Mouse (Mus musculus) megakaryocyte-erythroid progenitor cell, adult 5-6 weeks (primary cell): ENCODE data around the gene Kif18a. TPM values are rescaled to one million over a fixed set of nuclear protein-coding genes. Genes with fewer than 3 reads are reported as not detected.
A peak's percentile ranks its signal among the peaks of the same experiment; 100 is the strongest.

Source experiments
- ATAC-seq: replicated peaks from 2 replicates; pipeline ENCODE4 v1.8.0; 2016; ENCODE audit warnings: mild to moderate bottlenecking, inconsistent platforms; ENCODE audit not compliant: severe bottlenecking, poor library complexity, low FRiP score, low TSS enrichment
- total RNA-seq, 2 experiments: library from RNA; stranded (forward) in 1 of 2; stranded (reverse) in 1 of 2; fragments of 200-1000, 215-1000 nt in 1 of 2; fragments of >200 nt in 1 of 2; fragmentation: Nextera tagmentation in 1 of 2; gene quantifications; 2 replicates each; pipeline ENCODE4 v1.2.3; 2014 to 2017

Kif18a gene
- 23.5 and 29.0 TPM in 2 replicates for total RNA-seq (2014; fragmentation: Nextera tagmentation)
- 31.3 and 37.5 TPM in 2 replicates for total RNA-seq (2017)

GRCm38 (mm10) chr2:109280600-109281340, at the start of gene Kif18a, which contains the start of gene Mettl15:
Gene Kif18a (plus strand): TSS chr2:109280738.
Gene Mettl15 (minus strand): TSS chr2:109280748.
- ATAC-seq: peak; percentile 95

DNA sequence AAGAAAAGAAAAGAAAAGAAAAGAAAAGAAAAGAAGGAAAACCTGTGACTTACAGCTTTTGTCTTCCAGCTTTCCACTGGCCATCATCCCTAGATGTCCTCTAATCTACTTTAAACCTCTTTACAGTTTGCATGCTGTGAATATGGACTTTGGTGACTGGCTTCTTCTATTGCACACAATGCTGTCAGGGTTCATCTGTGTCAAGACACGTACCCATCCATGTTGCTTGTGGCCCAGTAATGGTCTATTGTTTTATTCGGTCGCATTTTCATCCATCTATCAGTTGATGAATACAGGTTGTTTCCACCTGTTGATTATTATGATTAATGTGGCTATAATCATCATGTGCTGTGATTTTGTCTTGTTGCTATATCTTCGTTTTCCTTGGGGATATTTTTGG, 46.7 kb upstream of the Kif18a start:
- no peak for ATAC-seq

DNA sequence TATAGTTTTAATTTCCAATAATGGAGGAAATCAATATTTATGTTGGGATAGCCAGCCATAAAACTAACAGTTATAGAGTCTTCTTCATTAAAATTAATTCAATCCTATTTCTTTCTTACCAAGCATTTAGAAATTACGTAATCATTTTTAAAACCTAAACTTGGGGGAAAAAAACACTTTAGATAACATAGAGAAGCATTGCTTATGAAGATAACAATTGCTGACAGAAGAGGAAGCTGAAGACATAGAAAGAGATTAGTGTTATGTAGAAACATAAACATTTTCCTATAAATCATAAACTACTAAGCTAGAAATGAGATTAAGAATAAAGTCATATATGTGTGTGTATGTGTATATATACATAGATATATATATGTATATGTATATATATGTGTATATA, 44.8 kb upstream of the Kif18a start:
- ATAC-seq: no peak

DNA sequence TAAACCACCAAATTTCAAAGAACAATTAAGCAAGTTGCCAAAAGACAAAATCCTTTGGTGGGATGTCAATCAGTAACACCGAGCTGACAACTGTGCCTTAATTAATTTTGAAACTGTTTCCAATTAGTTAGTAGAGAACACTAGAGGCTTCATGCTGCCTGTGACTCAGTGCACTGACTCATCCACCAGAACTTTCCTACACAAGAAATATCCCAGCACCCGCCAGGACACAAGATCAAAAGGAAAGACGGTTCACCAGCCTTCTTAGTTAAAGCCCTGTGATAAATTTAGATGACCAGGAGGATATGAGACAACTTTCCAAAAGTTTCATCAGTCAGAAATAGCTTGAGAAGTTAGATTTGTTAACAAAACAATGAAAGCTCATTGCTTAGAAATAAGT, 38.6 kb upstream of the Kif18a start:
- no peak for ATAC-seq

DNA sequence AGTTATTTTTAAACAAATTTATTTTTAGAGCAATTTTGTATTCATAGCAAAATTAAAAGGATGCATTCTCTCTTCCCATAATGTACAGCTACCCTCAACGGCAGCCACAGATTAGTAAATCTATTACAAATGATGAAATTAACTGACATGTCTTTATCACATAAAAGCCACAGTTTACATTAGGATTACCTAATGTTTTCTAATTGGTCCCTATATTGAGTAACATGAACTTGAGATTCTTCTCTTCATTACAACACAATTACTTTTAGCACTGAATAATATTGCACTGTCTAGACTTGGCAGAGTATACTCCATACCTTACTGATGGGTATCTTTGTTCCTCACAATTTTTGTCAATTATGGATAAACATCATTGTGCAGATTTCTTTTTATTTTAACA, 17.8 kb upstream of the Kif18a start:
- ATAC-seq: no peak

- ATAC-seq: no peak
Observed at GRCm38 (mm10) chr2:109273098-109273497, 7.4 kb upstream of the Kif18a start.

GRCm38 (mm10) chr2:109277593-109277992, 2.9 kb upstream of the Kif18a start:
- ATAC-seq: no peak

- ATAC-seq: peak; percentile 50
Observed at GRCm38 (mm10) chr2:109278036-109278435, 2.5 kb upstream of the Kif18a start.

GRCm38 (mm10) chr2:109280272-109280599, 302 bp upstream of the Kif18a start:
- no peak for ATAC-seq

DNA sequence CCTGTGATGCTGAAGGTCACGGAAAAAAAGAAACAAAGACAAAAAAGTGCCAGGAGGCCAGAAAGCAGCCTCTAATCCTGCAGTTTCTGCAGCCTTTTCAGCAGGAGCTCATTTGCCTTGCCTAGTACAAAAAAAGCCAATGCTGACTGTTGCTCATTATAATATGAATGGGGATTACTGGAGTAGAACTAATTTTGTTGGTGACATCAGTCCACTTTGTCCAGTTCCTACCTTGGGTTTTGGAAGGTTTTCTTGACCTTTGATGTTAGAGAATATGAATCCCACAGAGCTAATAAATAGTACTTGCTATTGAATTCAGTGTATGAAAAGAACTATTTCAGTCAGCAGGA, 778 bp downstream of the Kif18a start:
- ATAC-seq: no peak

GRCm38 (mm10) chr2:109284121-109284520, 3.6 kb downstream of the Kif18a start:
- peak; percentile 35; the same call in 1 of the 2 replicates for ATAC-seq

DNA sequence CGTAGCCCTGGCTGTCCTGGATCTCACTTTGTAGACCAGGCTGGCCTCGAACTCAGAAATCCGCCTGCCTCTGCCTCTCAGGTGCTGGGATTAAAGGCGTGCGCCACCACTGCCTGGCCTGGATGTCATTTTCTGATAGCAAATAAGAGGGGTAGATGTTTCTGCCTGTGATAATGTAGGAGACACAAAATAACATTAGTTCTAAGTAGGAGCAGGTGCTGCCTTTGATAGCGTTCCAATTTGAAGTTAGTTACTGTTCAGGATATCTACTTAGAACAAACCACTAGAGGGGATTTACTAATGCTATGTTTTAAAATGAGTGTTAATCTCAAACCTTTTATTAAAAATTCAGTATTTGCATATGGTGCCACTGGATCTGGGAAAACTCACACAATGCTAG, 8.8 kb downstream of the Kif18a start:
- ATAC-seq: peak; percentile 78

- peak; percentile 93 for ATAC-seq
Observed at GRCm38 (mm10) chr2:109296264-109296663, 15.7 kb downstream of the Kif18a start.

DNA sequence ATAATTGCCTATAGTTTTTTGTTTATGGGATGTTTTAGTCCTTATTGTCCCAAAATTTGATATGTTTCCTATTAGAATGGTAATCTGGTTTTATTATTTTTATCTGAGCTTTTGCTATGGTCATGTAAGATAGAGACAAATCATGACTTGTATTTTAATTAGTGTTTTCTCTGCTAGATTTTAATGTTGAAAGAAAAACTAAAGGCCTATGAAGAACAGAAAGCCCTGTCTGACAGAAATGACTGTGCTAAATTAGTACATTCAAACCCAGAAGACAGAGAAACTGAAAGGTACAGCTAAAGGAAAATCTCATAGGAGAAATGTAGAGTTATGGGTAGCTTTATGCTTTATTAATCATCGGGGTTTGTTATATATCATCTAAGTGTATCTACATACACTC, 17.6 kb downstream of the Kif18a start:
- ATAC-seq: no peak

GRCm38 (mm10) chr2:109302234-109302633, 21.7 kb downstream of the Kif18a start:
- ATAC-seq: no peak

- ATAC-seq: no peak
Observed at GRCm38 (mm10) chr2:109303638-109304037, 23.1 kb downstream of the Kif18a start.

- ATAC-seq: no peak
Observed at GRCm38 (mm10) chr2:109311369-109311768, 30.8 kb downstream of the Kif18a start.

GRCm38 (mm10) chr2:109331807-109332206, 51.3 kb downstream of the Kif18a start:
- no peak for ATAC-seq

GRCm38 (mm10) chr2:109334237-109334636, 53.7 kb downstream of the Kif18a start:
- ATAC-seq: no peak

DNA sequence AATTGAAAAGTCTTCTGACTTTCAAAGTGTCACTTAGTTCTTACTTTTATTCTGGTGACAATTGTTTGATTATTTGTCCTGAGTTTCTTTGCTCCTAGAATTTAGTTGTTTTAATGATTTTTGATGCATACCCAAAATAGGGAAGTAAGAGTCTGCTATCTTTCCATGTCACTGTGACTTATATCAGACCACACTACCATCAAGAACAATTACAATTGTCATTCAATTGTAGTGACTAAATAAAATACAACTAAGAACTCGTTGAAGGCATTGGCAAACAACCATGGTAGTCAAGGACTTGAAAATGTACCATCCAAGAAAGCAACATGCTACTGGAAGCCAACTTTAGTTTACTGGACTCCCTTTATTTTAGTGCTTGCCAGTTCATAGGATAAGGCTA, 55.2 kb downstream of the Kif18a start:
- no peak for ATAC-seq

DNA sequence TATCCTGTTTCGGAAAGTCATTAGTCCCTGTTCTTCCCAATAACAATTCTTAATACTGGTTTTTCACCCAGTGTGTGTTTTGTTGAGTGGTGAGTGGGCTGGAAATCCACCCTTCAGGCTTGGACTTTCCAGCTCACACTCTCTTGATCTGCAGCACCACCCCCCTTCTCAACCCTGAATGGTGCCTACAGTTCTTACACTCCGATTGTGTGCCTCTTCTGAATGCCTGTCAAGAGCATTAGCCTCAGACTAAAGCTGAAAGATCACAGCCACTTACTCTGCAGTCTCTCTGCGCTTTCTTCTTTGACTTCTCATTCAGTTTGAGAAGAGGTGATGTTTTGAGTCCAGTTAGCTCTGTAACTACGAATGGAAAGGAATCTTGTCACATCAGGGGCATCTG, 64.8 kb downstream of the Kif18a start:
- ATAC-seq: no peak

DNA sequence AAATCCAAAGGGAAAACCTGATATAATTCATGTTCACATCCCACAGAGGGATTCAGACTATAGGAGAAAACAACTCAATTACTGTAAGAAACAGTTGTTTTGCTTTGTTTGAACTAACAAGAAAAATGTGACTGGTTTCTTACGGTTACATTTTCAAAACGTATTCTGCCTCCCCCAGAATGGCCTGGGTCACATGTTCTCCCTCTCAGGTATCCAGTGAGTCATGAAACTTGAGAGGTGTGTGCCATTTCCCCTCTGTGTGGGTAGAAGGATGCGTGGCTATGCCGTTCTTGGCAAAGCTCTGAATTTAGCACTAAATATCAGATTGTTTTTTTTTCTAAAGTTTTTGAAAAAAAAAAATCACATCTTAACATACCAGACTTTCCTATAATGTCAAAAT, 68.2 kb downstream of the Kif18a start:
- ATAC-seq: no peak
